ENCODE assay signal across 8 mouse cellular contexts in genomic region chr7:19920506-19921261, GRCm38 (mm10). TPM values are rescaled to one million over a fixed set of nuclear protein-coding genes. Genes with fewer than 3 reads are reported as not detected.
DNase-seq lines count a peak whose midpoint lies in the region; ATAC-seq and TF ChIP-seq lines count a peak whose summit lies in the region.

Gene Pvr, minus strand, starts transcription at chr7:19921160.

- peaks cover 32% of the 10 kb centered on the region for H3K79me2 ChIP-seq in macrophage (ENCODE audit: inconsistent target)

- ATAC-seq in activated CD4-positive, CD25-positive, alpha-beta regulatory T cell, adult 4 months: peak; percentile 70
- ATAC-seq in common myeloid progenitor, adult 5-6 weeks (replicated peaks; ENCODE audit: low read depth, poor library complexity, severe bottlenecking): peak; percentile 76
- peak; percentile 85 for ATAC-seq in hindbrain, postnatal 0 days

- no peaks in the 10 kb centered on the region; the same call in 1 of the 2 replicates for H3K36me3 ChIP-seq in hindbrain, postnatal 0 days (ENCODE audit: insufficient read depth, low read length)
- peaks cover 24% of the 10 kb centered on the region for H3K36me3 ChIP-seq in macrophage (ENCODE audit: inconsistent target)

- peak within 1 kb of the TSS; percentile 73 for H3K4me3 ChIP-seq in hindbrain, postnatal 0 days (ENCODE audit: low read length)
- peak within 1 kb of the TSS; percentile 71 for H3K4me3 ChIP-seq in left cerebral cortex, adult 2 months
- H3K4me3 ChIP-seq in macrophage (ENCODE audit: inconsistent target): peak within 1 kb of the TSS; percentile 47

- H3K4me1 ChIP-seq in hindbrain, postnatal 0 days (ENCODE audit: insufficient read depth, low read length): no peaks in the 10 kb centered on the region

- peak within 1 kb of the TSS; percentile 68 for H3K4me2 ChIP-seq in hindbrain, postnatal 0 days (ENCODE audit: low read depth, low read length)

- DNase-seq in gastrocnemius, postnatal 10 days: peak; percentile 59
- DNase-seq in hindbrain, postnatal 0 days (ENCODE audit: low spot score): peak; percentile 86
- DNase-seq in left cerebral cortex, adult 2 months (ENCODE audit: extremely low spot score in 1 of 2, low spot score in 2 of 2): peak; percentile 70 to 77
- peak; percentile 37 for DNase-seq in retina, postnatal 7 days (ENCODE audit: low read depth, low spot score)
- DNase-seq in urinary bladder, postnatal 25 days (ENCODE audit: low spot score): peak; percentile 64

- under 1% methylated on average over 60 of the region's 60 CpGs for WGBS in hindbrain, postnatal 0 days
- 1% methylated on average over 51 of the region's 60 CpGs for WGBS in macrophage (ENCODE audit: missing documents)

- peak; percentile 39 for TF ChIP-seq CTCF in hindbrain, postnatal 0 days (IDR thresholded peaks at IDR 0.05; ENCODE audit: low read depth)
- peak; percentile 28 for TF ChIP-seq CTCF in left cerebral cortex, adult 2 months (IDR thresholded peaks at IDR 0.05)

- H3K27ac ChIP-seq in hindbrain, postnatal 0 days: peak within 1 kb of the TSS; percentile 95
- H3K27ac ChIP-seq in left cerebral cortex, adult 2 months: peak within 1 kb of the TSS; percentile 77
- H3K27ac ChIP-seq in macrophage: peak within 1 kb of the TSS; percentile 35

- no peaks in the 10 kb centered on the region for H3K9me3 ChIP-seq in hindbrain, postnatal 0 days (ENCODE audit: low read length)

- H3K9ac ChIP-seq in hindbrain, postnatal 0 days (replicated peaks; ENCODE audit: low read length): peak within 1 kb of the TSS; percentile 78

- H3K27me3 ChIP-seq in hindbrain, postnatal 0 days (ENCODE audit: insufficient read depth, low read length): no peaks in the 10 kb centered on the region

- intact Hi-C loops in left cerebral cortex, adult 2 months (cut with DNase I): loop anchor here (1.0 kb wide), 1 partner anchor 13 kb away; no protein-coding TSS in a partner anchor

RNA-seq across cellular contexts. Expression of gene Pvr, which starts in this region (rescaled TPM):
- polyA plus RNA-seq in activated CD4-positive, CD25-positive, alpha-beta regulatory T cell, adult 4 months (2017; shearing (Covaris generic)): 10 to 100 TPM; 17.4 to 24.1 TPM
- 7.7 and 9.7 TPM in 2 replicates for total RNA-seq in common myeloid progenitor, adult 5-6 weeks (2017)
- total RNA-seq in gastrocnemius, postnatal 10 days (2021): 10 to 100 TPM; 10.7 to 15.3 TPM
- 9.2 and 11.7 TPM in 2 replicates for total RNA-seq in hindbrain, postnatal 0 days (2014; rRNA removed)
- polyA plus RNA-seq in hindbrain, postnatal 0 days (2015; fragmentation: Nextera tagmentation; extraction: Ambion mirVana): 6.1 and 7.0 TPM in 2 replicates
- total RNA-seq in left cerebral cortex, adult 2 months (2021): 10 to 100 TPM; 14.6 to 14.8 TPM
- total RNA-seq in macrophage (2018; cell fraction: chromatin; rRNA removed): 100 to 1,000 TPM in 15 of 26 experiments, 10 to 100 TPM in 11; 70.6 to 801 (median 163) TPM
- total RNA-seq in macrophage (2018; cell fraction: cytosol; rRNA removed): 100 to 1,000 TPM in 4 of 26 experiments, 10 to 100 TPM in 22; 15.3 to 148 (median 25.5) TPM
- total RNA-seq in macrophage (2018; cell fraction: nucleus; rRNA removed): 100 to 1,000 TPM in 17 of 26 experiments, 10 to 100 TPM in 9; 61.1 to 619 (median 117) TPM
- polyA plus RNA-seq in macrophage (2018): 13.0 to 22.9 TPM (median 22.5 TPM) in 3 replicates

Comparison
In these comparisons a context has a peak if more than half of its experiments do, and no peak if none do; other contexts are left out.
1. Peak in every context shown above with its lines: DNase-seq, ATAC-seq, H3K4me3 ChIP-seq and H3K27ac ChIP-seq.
2. H3K27ac ChIP-seq: peak in every context shown above with its lines; median percentile 95 in hindbrain, postnatal 0 days; 77 in left cerebral cortex, adult 2 months; 35 in macrophage.